Mouse (Mus musculus) adrenal gland, adult 2 months (tissue): ENCODE measurements around the gene Ttll6. TPM values are rescaled to one million over a fixed set of nuclear protein-coding genes. Genes with fewer than 3 reads are reported as not detected.
"Not testable (repeated sequence)": the region's sequence is repeated elsewhere in the genome, so short reads cannot be mapped to it uniquely, and the experiment has no call there.

ENCODE experiments used
- DNase-seq: peaks from one replicate; pipeline ENCODE4 v3.0.0; 2021
- long read RNA-seq: library from polyadenylated mRNA; stranded (forward); transcript quantifications from one replicate; pipeline ENCODE4 v2.0.0, GENCODE M21; 2021
- polyA plus RNA-seq: library from polyadenylated mRNA; depleted of rRNA; stranded (reverse); fragments of >200 nt; gene quantifications from 2 replicates; pipeline ENCODE4 v1.2.3, GENCODE M21; 2012; rRNA removed
- total RNA-seq, 2 experiments: library from RNA; stranded (reverse); gene quantifications; 2 replicates each; pipeline ENCODE4 v1.2.3; 2021

Gene Ttll6
- not detected for total RNA-seq
- 0.03 TPM in 1 of 2 replicates, not detected in the other for polyA plus RNA-seq
- long read RNA-seq, result 0 reads

DNA sequence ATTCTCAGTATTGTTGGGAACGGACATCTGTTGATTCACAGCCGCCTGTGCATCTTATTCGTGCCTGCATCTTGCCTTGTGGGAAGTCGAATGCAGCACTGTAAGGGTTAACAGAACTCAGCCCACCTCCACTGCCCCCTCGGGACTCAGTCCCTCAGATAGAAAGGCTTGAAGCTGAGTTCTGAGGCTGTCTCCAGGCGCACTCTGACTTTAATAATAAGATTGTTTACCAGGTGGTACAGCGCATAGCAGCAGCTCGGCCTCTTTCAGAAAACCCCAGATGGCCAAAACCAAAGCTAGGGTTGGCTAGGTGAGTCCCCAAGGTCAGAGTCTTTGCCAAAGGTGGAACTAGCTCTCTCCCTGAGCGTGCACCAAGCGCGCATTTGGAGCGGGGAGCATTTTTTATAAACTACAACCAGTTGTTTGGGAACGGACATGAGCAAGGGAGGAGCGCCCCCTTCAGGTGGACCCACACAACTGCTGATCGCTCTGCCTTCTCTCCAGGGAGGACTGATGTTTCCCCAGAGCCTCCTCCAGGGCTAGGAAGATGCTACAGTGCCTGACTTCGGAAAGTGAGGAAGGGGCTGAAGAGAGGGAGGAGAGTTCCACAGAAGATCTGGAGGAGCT, at the start of gene Ttll6:
TSS of gene Ttll6 (plus strand) at position 548 of the 627 bp plus-strand sequence.
- peak; percentile 57 for DNase-seq

DNA sequence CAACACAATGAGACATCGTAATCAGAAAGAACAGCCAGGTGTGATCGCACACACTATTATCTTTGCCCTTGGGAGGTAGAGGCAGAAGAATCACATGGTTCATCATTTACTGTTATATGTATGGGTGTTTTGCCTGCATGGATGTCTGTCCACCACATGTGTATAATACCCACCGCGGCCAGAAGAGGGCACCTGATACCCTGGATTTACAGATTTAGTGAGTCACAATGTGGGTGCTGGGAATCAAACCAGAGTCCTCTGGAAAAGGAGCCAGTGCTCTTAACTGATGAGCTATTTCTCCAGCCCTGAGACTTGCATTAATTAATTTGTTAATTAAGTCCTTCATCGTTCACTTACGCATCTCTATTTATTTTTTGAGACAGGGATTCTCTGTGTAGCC, 45.6 kb upstream of the Ttll6 start:
- DNase-seq, result no peak

DNA sequence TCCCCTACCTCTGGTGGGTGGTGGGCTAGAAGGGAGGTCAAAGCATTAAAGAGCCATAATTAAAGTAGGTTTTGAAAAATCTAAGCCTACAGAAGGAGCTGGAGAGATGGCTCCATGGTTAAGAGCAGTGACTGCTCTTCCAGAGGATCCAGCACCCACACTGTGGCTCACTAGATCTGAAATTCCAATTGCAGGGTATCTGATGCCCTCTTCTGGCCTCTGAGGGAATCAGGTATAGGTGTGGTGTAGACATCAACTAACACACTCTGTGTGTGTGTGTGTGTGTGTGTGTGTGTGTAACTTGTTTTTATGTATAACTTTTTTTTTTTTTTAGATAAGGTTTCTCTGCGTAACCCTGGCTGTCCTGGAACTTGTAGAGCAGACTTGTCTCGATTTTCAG, 42.5 kb upstream of the Ttll6 start:
- peak; percentile 33 for DNase-seq

DNA sequence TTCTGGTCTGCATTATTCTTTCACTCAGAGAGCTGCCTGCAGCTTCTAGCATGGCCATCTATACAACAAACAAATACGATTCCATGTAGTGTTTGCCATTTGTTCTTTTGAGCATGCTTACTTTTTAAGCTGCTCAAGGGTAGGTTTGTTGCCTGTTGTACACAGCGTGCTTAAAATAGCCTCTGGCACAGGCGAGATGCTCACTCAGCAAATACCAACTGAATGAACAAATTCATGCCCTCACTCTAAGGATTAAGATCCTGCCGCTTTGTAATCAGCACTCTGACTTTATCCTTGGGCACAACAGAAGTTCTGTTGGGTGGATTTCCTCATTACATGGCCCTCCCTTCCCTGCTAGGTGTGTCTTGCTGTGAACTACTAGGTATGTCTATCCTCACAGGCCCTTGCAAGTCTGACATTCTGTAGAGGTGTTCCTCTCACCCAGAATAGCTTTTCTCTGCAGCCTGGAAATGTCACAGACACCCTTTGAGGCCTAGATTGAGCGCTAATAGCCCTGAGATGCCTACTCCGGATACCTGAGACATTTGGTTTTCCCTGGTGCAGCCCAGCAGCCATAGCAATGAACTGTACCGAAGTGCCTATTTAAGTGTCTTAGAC, 40.8 kb upstream of the Ttll6 start:
- no peak for DNase-seq

DNA sequence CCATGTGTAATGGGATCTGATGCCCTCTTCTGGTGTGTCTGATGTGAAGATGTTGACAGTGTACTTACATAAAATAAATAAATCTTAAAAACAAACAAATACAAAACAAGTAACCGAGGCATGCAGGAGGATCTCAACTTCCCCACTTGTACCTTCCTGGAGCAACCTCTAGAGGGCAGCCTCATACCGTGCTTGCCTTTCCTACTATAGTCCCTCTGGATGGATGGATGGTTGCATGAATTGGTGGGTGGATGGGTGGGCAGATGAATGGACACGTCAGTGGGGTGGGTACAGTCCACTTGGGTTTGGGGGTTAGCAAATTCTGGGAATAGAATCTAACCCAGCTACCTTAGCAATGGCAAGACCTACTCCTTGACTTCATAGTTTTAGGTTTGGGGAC, 40.2 kb upstream of the Ttll6 start:
- DNase-seq, result peak; percentile 51

DNA sequence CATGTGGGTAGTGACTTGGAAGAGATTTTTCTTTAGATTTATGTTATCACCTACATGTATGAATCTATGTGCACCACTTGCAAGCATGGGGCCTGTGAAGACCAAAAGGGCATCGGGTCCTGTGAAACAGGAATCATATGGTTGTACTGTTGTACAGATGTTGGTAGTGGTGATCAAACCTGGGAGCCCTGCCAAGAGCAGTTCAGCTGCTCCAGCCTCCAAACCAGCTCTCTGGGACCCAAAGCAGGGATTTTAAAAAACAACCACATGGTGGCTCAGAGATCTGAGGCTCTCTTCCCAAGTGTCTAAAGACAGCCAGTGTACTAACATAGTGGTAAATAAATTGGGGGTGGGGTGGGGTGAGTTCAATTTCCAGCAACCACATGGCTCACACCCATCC, 25.2 kb upstream of the Ttll6 start:
- DNase-seq, result no peak

DNA sequence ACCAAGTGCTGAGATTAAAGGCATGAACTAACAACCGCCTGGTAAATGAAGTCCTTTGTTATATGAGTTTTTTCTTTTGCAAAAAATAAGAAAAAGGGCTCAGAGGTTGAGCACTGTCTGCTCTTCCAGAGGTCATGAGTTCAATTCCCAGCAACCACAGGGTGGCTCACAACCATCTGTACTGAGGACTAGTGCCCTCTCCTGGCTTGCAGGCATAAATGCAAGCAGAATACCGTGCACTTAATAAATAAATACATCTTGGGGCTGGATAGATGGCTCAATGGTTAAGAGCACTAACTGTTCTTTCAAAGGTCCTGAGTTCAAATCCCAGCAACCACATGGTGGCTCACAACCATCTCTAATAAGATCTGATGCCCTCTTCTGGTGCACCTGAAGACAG, 22.6 kb upstream of the Ttll6 start:
- DNase-seq, result not testable (repeated sequence)

DNA sequence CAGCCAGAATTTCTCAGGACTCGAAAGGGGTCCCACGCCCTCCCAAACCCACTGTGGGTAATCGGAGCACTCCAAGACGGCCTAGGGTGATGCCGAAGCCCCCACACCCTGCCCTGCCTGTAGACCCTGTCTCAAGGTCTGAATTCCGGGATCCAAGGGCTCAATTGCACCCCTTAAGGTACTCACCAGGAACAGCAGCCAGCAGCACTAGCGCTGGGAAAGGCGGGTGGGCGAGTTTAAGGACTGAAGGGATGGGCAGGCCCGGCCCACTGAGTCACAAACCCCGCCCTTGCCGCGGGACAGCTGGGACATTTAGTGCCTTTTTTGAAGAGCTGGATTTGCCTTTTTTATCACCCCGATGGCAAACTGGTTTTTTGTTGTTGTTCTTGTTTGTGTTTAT, 21.8 kb upstream of the Ttll6 start, which contains the start of gene Calcoco2:
TSS of gene Calcoco2 (minus strand) at position 214 of the 400 bp plus-strand sequence.
- DNase-seq, result no peak

DNA sequence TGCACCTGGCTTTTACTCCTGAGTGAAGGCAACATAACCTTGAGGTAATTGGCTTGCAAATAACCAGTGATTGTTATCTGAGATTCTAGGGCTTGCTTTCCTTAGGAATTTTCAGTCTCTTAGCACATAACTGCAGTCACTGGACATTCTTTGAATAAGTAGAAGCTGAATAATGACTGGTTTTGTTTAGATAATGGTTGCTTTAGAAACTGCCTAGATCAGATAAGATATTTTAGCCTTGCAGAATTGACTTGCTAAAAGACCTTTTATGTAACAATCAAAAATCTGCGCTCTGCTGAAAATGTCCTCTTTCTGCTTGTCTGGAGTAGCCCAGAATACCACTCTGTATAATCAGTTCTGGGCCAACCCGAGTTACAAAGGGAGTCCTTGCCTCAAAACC, 19.5 kb upstream of the Ttll6 start:
- no peak for DNase-seq

DNA sequence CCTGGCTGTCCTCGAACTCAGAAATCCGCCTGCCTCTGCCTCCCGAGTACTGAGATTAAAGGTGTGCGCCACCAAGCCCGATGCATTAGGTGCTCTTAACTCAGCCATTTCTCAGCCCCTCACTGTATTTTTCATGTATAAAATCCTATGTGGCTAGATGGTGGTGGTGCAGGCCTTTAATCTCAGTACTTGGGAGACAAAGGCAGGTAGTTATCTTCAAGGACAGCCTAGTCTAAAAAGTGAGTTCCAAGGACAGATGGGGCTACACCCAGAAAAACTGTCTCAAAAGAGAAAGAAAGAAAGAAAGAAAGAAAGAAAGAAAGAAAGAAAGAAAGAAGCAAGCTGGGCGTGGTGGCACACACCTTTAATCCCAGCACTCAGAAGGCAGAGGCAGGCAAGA, 18.2 kb upstream of the Ttll6 start:
- DNase-seq, result no peak

DNA sequence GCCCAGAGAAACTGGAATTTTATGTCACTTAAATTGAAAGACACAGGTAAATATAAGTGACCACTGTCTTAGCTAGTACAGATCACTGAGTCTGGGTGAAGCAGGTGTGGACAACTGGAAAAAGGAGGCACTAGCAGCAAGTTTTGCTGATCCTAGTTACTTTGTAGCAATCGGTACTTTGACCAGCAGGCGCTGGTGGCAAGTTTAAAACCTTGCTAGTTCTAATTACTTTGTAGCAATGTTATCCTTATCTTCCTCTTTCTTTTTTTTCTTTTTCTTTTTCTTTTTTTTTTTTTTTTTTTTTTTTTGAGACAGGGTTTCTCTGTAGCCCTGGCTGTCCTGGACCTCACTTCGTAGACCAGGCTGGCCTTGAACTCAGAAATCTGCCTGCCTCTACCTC, 17.5 kb upstream of the Ttll6 start:
- no peak for DNase-seq

DNA sequence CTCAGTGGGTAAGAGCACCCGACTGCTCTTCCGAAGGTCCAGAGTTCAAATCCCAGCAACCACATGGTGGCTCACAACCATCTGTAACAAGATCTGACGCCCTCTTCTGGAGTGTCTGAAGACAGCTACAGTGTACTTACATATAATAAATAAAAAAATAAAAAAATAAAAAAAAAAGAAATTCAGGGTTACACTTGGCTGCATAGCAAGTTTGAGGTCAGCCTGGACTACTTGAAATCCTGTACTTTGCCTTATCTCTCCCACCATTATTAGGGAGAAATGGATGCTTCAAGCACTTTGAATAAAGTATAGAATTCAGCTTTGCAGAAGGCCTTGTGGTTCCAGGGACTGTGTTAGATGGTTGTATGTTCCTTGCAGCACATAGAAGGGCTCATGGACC, 16.7 kb upstream of the Ttll6 start:
- DNase-seq, result not testable (repeated sequence)

DNA sequence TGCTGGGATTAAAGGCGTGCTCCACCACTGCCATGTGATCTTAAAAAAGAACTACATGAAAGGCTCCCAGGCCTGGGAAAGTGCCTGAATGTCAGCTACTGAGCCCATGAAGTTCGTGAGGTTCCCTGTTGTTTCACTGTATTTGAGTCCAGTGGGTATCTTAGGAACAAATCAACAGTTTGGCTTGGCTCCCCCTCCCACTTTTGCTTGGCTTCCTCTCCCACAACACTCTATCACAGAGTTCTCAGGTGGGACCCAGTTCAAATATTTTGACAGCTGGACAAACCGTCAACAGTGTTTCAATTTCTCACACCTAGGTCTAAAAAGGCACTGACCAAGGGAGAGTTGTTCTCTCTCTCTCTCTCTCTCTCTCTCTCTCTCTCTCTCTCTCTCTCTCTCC, 14.2 kb upstream of the Ttll6 start:
- DNase-seq, result no peak

DNA sequence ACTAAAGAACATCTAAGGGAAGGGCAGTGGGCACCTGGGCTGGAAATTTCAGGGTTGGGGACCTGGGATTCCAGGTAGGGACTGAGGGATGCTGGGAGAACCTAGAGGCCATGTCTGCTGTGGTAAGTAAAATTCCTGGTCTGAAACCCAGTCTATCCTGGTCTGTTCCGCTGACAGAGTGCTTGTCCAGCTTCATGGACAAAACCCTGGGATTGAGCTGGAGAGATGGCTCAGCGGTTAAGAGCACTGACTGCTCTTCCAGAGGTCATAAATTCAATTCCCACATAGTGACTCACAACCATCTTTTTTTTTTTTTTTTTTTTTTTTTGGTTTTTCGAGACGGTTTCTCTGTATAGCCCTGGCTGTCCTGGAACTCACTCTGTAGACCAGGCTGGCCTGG, 10.8 kb upstream of the Ttll6 start:
- not testable (repeated sequence) for DNase-seq

DNA sequence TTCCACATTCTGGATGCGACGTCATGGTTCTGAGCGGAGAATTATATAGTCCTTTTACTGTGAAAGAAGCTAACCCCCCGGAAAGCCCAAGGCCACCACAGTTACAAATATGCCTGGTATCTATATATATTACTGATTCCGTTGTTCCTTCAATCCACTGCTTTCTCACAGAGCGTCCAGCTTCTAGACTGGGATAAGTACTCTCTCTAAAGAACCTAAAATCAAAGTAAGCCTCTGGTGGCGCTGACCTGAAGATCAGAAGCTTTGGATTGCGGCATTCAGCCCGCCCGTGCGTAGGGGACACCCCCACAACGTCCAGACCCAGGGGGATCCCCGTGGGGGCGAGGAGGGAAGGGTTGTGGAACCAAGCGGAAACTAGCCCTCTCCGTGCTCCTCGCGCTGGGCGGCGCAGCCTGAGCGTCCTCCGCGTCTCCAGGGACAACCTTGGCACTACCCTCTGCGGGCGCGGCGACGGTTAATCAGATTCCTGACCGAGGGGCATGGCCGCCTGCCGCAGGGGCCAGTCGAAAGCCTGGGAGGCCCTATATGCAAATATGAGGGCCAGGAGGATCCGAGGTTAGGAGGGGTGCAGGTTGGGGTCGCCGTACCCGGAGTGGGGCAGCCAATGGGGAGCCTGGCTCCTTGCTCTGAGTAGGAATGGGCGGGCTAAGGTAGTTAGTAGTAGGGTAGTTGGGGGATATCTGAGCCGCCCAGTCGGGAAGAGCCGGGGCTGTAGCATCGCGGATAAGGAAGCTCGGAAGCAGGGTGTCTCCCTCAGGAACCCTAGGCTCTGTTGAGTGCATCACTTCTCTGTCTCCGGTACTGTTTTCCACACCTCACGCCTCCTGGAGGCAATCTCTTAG, 9.3 kb upstream of the Ttll6 start:
- DNase-seq, result peak; percentile 67

DNA sequence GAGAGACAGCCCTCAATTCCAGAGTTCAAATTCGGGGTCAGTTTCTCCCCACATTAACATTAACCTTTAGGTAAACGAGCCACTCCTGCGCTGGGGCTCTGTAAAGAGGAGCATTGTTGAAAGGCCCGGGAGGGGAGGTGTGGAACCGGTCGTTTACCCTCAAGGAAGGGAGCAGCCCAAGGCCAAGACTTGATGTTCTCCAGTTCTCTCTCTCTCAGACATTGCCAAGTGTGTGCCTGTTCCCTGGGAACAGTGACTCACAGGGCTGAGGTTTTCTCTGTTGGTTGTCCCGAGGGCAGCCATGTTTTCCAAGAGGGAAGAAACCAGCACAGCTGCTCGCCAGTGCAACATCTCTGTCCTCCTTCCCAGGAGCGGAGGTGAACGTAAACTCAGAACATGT, 3.0 kb upstream of the Ttll6 start:
- DNase-seq, result no peak

DNA sequence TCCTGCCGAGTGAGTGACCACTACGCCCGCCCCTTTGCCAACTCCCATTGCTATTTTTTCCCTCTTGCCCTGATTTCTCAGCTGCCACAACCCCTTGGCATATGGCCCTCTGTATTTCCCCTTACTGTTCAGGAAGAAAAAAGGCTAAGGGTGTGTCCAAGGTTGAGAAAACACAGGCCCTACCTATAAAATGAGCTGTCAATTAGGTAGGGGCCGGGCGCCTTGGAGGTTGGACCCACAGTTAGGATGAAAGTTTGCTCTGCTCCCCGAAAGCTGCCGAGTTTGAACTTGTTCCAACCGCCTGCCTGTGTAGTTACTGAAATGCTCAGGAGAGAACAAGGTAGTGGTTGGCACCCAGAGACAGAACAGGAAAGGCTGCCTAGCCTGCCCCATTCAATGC, 2.3 kb downstream of the Ttll6 start:
- no peak for DNase-seq

DNA sequence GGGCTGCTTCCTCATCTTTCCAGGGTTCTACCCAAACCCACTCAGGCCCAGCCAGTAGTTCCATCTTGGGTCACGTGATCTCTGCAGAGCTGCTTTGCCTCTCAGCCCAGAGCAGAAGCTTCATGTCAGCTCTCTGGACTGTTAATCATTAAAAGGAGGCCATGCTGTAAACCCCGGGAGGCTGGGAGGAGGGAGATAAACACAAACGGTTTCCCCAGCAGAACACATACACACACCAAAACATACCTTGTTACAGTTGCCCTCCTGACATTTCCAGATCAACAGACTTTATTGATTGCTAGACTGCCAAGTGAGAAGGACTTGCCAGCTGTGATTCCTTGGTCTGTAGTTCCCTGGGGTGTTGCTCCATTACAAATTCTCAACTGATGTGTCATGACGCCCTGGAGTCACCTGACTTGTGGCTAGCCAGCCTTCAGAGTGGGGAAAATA, 7.2 kb downstream of the Ttll6 start:
- DNase-seq, result peak; percentile 28

DNA sequence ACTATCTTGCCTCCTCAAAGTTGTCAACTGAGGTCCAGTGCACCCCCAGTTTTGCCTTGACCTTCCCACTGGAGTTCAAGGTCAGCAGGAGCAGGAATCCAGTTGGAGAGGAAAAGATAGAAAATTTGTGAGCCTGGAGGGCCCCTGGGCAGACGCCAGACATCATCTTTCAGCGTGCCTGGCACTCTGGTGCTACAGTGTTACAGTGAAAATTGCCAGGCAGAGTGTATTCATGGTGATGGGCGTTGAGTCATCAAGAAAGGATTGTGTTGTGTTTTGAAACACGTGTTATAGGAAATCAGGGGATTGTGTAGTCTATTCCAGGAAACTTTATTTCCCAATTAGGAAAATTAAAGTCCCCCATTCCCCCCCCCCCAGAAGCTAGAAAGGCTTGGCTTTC, 10.2 kb downstream of the Ttll6 start:
- DNase-seq, result no peak

DNA sequence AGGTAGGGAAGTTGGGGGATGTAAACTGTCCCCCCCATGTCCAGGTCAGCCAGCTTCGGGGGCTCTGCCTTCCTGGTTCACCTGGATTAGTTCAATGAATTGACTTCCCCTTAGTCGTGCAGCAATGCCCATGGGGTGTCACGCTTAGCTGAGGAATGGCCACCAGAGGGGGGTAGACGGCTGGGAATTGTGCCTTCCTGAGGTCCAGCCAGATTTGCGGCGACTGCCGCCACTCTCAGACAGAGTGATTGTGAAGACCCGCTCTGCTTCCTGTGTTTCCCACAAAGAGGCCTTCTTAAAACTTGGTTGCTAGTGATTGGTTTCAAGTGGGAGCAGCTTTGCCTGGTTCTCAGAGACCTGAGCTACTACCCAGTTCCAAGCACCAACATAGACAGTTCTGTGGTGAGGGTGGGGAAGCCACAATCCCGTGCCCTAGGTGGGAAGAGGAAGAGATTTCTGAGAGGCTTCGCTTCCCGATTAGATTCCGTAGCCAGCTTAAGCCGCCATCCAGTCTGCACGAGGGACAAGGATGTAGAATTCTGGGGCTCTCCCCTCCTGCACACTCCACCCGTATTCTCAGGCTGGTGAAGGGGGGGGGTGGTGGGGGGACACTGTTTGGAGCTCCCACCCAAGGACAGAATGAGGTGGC, 12.2 kb downstream of the Ttll6 start:
- peak; percentile 82 for DNase-seq

DNA sequence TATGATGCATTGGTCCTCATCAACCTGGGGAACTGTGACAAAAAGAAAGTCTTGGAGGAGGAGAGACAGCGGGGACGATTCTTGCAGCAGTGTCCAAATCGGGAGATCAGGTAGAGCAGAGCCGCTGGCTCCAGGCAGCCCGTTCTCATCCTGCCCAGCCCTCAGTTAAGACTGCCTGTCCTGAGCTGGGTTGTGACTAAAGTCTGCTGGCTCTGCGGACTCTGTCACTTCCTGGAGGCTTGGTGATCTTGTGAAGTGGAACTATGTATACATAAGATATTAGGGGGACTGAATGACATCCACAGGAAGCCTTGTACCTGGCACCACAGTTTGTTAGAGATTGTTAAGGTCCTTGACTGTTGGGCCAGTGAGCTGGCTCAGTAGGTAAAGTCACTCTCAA, 13.9 kb downstream of the Ttll6 start:
- no peak for DNase-seq

DNA sequence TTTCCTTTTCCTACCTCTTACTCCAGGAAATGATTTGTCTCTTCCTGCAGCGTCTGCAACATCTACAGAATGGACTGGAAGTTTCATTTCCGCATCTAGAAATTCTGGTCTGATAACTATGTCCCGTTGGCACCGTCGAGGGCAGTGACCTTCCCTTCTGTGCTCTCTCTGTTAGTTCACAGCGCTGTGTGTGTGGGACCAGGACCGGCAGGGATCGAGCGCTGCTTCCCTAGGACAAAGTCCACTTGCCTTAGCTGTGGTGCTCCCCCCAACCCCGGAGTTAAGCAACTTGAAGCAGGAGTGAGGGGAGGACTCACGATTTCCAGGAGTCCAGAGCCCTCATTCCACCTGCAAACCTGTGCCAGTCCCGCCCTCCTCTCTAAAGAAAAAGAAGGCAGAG, 31.2 kb downstream of the Ttll6 start:
- DNase-seq, result no peak

DNA sequence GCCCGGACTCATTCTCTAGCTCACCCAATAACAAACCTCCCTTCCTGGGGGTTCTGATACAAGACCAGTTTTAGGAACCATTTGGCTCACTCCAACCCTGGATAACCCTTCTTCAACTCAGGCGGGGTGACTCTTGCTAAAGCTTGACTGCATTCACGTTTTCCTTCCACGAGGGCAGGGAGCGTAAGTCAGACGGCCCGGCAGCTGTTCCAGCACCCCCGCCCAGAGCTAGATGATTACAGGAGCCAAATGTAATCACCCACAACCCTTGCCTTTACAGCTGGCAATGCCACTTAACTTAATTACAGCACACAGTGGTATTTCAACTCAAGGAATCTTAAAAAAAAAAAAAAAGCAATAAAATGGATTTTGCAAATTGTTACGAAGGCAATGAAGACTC, 34.5 kb downstream of the Ttll6 start:
- DNase-seq, result no peak
